Mouse (Mus musculus) G1E (cell line): ENCODE results near the gene Fhit.

Experiments
- CTCF ChIP-seq: IDR thresholded peaks from 2 replicates; pipeline ENCODE4 v1.5.1; 2012; ENCODE audit warnings: low read depth, low read length, inconsistent platforms, mixed read lengths
- GATA1 ChIP-seq: IDR thresholded peaks from 2 replicates; pipeline ENCODE4 v1.6.1; 2012; ENCODE audit warnings: borderline replicate concordance, low read length, inconsistent platforms, mixed read lengths
- GATA2 ChIP-seq: IDR thresholded peaks from 2 replicates; pipeline ENCODE4 v1.6.1; 2012; ENCODE audit warnings: low read depth, low read length, inconsistent platforms, borderline replicate concordance
- TAL1 ChIP-seq: conservative IDR thresholded peaks from 2 replicates; pipeline ENCODE4 v1.6.1; 2012; ENCODE audit warnings: low read depth, low read length, inconsistent platforms, mixed read lengths

DNA sequence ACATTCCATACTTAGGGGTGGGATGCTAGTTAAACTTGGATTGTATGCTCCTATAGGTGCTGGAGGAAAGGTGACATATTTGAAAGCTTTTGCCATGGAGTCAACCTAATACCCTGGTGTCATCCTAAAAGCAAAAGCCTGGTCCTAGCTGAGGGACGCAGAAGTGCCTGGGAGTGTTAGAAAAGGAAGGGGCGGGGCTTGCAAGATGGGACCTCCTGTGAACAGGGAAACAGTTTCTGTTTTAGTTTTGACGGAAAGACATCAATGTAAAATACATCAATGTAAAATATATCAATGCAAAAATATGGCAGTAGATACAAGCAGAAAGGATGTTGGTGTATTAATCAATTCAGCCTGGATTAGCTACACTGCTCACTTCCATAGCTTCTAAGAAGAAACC lies 504.5 kb downstream of the Fhit start:
- TF ChIP-seq CTCF: no peak
- no peak for TF ChIP-seq TAL1
- TF ChIP-seq GATA2: no peak
- no peak for TF ChIP-seq GATA1
